Mouse (Mus musculus): Measurements from ENCODE around the gene Adra1b.

DNA sequence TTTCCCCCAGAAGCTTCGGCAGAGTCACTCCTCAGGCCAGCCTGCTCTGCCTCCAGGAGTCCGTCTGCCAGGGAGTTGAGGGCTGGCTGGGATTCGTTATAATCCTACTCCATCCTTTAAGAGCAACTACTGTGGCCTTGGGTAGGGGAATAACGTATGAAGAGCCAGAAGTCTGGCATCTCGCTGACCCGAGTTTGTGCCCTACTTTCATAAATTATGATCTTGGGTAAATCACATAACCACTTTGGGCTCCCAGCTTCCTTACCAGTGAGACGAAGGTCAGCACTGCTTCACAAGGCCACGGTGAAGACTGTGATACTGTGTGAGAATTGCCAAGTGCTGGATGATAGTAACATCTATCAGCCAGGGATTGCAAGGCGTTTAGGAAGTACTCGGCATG, 59.4 kb downstream of the Adra1b start:
- TF ChIP-seq POLR2A (IDR thresholded peaks at IDR 0.05; ENCODE audit: low read depth, low read length) = no peak
- TF ChIP-seq CTCF (IDR thresholded peaks at IDR 0.05; ENCODE audit: extremely low read depth, insufficient read depth, insufficient read length, insufficient replicate concordance) = no peak
